Mouse (Mus musculus) left cerebral cortex, adult 2 months (tissue): Measurements from ENCODE around the gene Gm11037. TPM values are rescaled to one million over a fixed set of nuclear protein-coding genes. Genes with fewer than 3 reads are reported as not detected.
A peak's percentile ranks its signal among the peaks of the same experiment; 100 is the strongest.

Experiments used
- DNase-seq, 2 experiments: peaks; one replicate each; pipeline ENCODE4 v3.0.0; 2021 to 2022; ENCODE audit warnings: low spot score in 2 of 2, mixed read lengths in 1 of 2; ENCODE audit errors: extremely low spot score in 1 of 2
- H3K27ac ChIP-seq: fragments of 200-600 bp; 2 replicates; pipeline ENCODE4 v1.8.1; 2022
- H3K4me3 ChIP-seq: fragments of 200-600 bp; 2 replicates; pipeline ENCODE4 v1.8.1; 2022
- CTCF ChIP-seq: fragments of 200-600 bp; IDR thresholded peaks from 2 replicates; pipeline ENCODE4 v1.8.1; 2022; ENCODE audit warnings: antibody characterized with exemption, mild to moderate bottlenecking, moderate library complexity
- intact Hi-C: fragments of 180-260 bp; cut with DNase I; formaldehyde crosslinking; loops from one replicate; pipeline ENCODE4 v1.15.1; 2025
- total RNA-seq, 2 experiments: library from RNA; stranded (reverse); gene quantifications; 2 replicates each; pipeline ENCODE4 v1.2.3; 2021

Gene Gm11037
- total RNA-seq, 2 experiments from 2014 or later: not detected

GRCm38 (mm10) chr2:131105989-131106388, 27.3 kb upstream of the Gm11037 start:
- H3K27ac ChIP-seq: no peak overlapping the region
- H3K4me3 ChIP-seq: no peak overlapping the region
- no peak for TF ChIP-seq CTCF
- intact Hi-C loops: no loop called here
- no peak for DNase-seq

- Histone ChIP-seq H3K4me3 (no peak overlapping the region), H3K27ac (no peak overlapping the region)
- no peak for TF ChIP-seq CTCF
- intact Hi-C loops: no loop called here
- DNase-seq: no peak
These were observed 14.2 kb upstream of the Gm11037 start for GRCm38 (mm10) chr2:131118968-131119574.

- no peak overlapping the region for H3K4me3 ChIP-seq
- intact Hi-C loops: no loop called here
- H3K27ac ChIP-seq: no peak overlapping the region
- no peak for DNase-seq
- no peak for TF ChIP-seq CTCF
These were observed 9.1 kb upstream of the Gm11037 start for GRCm38 (mm10) chr2:131124166-131124565.

- H3K4me3 ChIP-seq: no peak overlapping the region
- DNase-seq: no peak
- H3K27ac ChIP-seq: no peak overlapping the region
- TF ChIP-seq CTCF: no peak
- intact Hi-C loops: no loop called here
These were observed 7.9 kb upstream of the Gm11037 start for GRCm38 (mm10) chr2:131125157-131125963.

GRCm38 (mm10) chr2:131125964-131126815, 7.1 kb upstream of the Gm11037 start:
- DNase-seq: no peak
- Histone ChIP-seq H3K4me3 (no peak overlapping the region), H3K27ac (peak overlapping the region; percentile 61; the same call in 1 of the 2 replicates)
- intact Hi-C loops: no loop called here
- no peak for TF ChIP-seq CTCF

GRCm38 (mm10) chr2:131127161-131127730, 6.1 kb upstream of the Gm11037 start, which contains the start of gene Hspa12b:
Gene Hspa12b, plus strand, starts transcription at chr2:131127280.
- Histone ChIP-seq H3K4me3 (peak within 1 kb of the TSS; percentile 45), H3K27ac (peak within 1 kb of the TSS; percentile 69)
- no peak for DNase-seq
- TF ChIP-seq CTCF: no peak
- intact Hi-C loops: no loop called here

- intact Hi-C loops: no loop called here
- no peak for TF ChIP-seq CTCF
- Histone ChIP-seq H3K4me3 (peak overlapping the region; percentile 45), H3K27ac (peak overlapping the region; percentile 69; the same call in 1 of the 2 replicates)
- no peak for DNase-seq
These were observed 5.1 kb upstream of the Gm11037 start for GRCm38 (mm10) chr2:131128211-131128610.

GRCm38 (mm10) chr2:131128636-131129157, 4.6 kb upstream of the Gm11037 start:
- TF ChIP-seq CTCF: no peak
- intact Hi-C loops: no loop called here
- Histone ChIP-seq H3K27ac (peak overlapping the region; percentile 69; the same call in 1 of the 2 replicates), H3K4me3 (peak overlapping the region; percentile 45)
- no peak for DNase-seq

GRCm38 (mm10) chr2:131129836-131130235, 3.5 kb upstream of the Gm11037 start:
- intact Hi-C loops: no loop called here
- TF ChIP-seq CTCF: no peak
- Histone ChIP-seq H3K27ac (peak overlapping the region; percentile 56; the same call in 1 of the 2 replicates), H3K4me3 (no peak overlapping the region; the same call in 1 of the 2 replicates)
- no peak for DNase-seq

- no peak overlapping the region for H3K27ac ChIP-seq
- intact Hi-C loops: no loop called here
- no peak for TF ChIP-seq CTCF
- no peak for DNase-seq
- no peak overlapping the region for H3K4me3 ChIP-seq
These were observed 2.4 kb upstream of the Gm11037 start for GRCm38 (mm10) chr2:131130849-131131248.
